Mouse (Mus musculus): Measurements from ENCODE around the gene Upf3b.
A peak's percentile ranks its signal among the peaks of the same experiment; 100 is the strongest.
"Not testable (repeated sequence)": the region's sequence is repeated elsewhere in the genome, so short reads cannot be mapped to it uniquely, and the experiment has no call there.

The Upf3b gene

DNA sequence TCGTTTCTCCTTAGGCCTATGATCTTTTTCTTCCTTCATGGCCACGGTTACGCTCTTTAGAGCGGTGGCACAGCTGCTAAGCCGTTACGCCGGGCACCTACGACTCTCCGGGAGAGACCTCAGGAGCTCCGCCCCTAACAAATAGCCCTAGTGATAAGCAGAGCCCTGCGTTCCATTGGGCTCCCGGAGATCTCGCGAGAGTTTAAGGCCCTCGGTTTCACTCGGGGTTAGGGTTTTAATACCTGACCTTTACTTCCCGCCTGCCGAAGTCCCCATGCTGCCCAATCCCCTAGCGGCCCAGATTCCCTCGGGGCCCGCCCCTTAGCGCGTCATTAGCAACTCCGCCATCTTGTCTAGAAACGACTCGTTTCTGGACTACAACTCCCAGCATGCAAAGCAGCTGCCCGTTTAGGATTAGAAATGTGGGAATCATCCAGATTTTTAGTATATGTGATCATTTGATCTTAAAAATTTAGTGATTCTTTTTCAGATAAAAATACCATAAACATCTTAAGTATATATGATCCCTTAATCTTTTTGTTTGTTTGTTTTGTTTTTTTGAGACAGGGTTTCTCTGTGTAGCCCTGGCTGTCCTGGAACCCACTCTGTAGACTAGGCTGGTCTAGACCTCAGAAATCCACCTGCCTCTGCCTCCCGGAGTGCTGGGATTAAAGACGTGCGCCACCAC lies at the start of gene Upf3b:
TSS of gene Upf3b (minus strand) at position 130 of the 688 bp plus-strand sequence.
- DNase-seq (ENCODE audit: low spot score): peak; percentile 98

DNA sequence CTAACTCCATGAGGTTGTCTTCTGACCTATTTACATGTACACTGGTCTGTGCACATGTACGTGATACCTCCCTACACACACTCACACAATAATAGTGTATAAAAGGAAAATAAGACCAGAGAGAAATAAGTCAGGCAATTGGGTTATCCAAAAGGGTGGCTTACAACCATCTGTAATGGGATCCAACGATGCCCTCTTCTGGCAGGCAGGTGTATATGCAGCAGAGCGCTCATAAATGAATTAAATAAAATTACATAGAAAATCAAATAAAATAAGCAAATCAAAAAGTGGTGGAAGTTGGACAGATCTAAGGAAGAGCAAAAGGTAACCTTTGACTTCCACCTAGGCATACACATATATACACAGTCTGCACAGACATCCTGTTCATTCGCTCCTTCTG lies 47.7 kb upstream of the Upf3b start:
- DNase-seq (ENCODE audit: low spot score): peak; percentile 15

DNA sequence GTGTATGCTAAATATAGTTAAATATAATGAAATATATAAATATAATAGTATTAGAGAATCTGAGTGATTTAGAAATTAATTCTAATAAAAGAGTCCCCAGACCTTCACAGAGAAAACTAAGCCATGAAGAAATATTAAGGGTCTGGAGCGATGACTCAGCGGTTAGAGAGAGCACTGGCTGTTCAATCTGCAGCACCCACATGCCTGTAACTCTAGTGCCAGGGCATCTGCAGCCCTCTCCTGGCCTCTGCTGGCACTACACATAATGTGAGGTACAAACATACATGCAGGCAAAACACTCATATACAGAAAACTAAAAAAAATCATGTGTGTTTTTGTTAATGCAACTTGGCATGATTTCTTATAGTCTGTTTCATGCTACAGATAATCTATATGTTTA lies 34.8 kb upstream of the Upf3b start:
- DNase-seq (ENCODE audit: low spot score): peak; percentile 20

DNA sequence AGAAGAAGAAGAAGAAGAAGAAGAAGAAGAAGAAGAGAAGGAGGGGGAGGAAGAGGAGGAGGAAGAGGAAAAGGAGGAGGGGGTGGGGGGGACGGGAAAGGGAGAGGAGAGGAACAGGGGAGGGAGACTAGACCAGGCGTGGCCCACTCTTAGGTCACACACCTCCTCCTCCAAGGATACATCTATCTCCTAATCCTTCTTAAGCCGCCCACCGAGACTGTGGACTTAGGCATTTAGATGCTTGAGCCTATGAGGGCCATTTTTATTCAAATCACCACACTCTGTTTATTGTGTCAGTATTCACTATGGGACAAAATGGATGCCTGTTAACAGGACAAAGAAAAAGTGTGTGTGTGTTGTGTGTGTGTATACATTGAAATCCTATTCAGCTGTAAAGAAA lies 34.4 kb upstream of the Upf3b start:
- DNase-seq (ENCODE audit: low spot score): not testable (repeated sequence)

DNA sequence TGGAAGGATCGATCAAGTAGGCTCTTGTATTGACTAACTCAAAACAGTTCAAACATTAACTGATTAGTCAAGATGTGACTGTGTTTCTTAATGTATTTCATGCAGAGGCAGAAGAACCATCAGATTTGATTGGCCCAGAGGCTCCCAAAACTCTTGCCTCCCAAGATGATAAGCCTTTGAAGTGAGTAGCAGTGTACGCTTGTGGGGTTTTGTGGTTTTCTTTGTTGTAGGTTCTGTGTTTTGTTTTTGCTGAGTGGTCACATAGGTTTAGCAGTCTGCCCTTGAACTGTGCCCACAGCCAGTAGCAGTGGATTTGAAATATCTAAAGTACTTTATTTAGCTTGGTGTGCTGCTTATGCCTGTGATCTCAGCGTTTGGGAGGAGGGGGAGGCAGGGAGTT lies 31.6 kb upstream of the Upf3b start:
- DNase-seq (ENCODE audit: low spot score): no peak

DNA sequence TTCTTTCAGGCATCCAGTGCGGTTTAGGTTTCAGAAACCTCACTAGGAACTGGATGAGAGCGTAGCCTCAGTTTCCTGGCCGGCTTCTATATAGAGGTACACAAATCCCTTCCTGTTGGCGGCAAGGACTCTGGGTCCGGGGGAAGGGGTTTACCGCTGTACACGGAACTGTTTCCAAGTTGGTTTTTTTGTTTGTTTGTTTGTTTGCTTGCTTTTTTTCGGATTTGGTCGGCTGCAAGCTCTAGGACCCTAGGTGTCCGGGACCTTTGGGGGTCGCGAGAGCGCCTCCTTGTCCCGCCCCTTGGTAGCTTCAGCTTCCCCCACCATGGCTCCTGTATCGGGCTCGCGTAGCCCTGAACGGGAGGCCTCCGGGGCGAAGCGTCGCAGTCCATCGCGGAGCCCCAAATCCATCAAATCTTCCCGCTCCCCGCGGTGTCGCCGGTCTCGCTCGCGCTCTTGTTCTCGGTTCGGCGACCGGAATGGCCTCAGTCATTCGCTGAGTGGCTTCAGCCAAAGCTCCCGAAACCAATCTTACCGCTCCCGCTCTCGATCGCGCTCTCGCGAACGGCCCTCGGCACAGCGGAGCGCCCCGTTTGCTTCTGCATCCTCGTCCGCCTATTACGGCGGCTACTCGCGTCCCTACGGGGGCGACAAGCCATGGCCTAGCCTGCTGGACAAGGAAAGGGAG lies 16.7 kb upstream of the Upf3b start, which contains the start of gene Nkap:
TSS of gene Nkap (plus strand) at position 125 of the 688 bp plus-strand sequence.
- DNase-seq (ENCODE audit: low spot score): peak; percentile 79

DNA sequence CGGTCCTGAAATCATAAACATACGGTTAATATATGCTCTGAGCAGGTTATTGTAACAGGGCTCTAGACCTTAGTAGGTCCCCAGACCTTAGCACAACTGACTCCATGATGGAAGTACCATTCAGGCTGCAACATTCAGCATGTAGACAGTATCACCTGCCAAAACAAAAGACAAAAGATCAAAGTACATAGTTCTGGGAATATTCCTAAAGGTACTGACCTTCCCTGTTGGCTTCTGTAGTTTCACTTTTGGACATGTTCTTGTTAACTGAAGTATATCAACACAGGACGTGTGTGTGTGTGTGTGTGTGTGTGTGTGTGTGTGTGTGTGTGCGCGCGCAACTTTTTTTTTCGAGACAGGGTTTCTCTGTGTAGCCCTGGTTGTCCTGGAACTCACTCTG lies 15.4 kb upstream of the Upf3b start:
- no peak for DNase-seq (ENCODE audit: low spot score)

DNA sequence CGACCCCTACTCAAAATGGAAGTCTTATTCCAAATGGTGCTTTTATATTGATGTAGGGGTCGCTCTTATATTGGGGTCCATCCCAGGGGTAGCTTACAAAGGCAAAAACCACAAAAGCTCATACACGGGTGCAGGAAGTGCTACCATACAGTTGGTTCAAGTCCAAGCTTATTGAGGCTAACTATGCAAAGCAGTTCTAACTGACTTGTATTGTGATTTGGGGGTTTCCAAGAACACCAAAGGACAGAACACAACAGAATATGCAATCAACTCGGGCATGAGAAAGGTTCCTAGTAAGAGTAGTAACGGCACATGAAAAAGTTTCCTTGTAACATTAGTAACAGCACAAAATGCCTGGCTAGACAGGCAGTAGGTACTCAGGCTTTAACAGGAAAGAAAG lies 10.1 kb upstream of the Upf3b start:
- DNase-seq (ENCODE audit: low spot score): no peak

DNA sequence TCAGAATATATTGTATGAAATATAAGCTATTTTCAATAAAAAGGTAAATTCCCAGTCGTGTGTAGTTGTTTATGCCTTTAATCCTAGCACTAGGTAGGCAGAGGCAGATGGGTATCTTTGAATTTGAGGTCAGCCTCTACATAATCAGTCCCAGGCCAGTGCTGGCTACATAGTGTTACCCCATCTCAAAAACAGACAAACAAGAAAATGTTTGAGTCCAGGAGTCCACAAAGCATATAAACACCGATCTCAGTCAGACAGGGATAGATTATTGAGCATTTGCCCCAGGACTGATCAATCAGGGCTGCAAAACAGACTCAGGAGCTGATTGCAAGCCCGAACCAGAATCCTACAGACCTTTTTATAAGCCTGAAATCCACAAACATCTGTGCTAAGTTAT lies 9.5 kb upstream of the Upf3b start:
- DNase-seq (ENCODE audit: low spot score): no peak

DNA sequence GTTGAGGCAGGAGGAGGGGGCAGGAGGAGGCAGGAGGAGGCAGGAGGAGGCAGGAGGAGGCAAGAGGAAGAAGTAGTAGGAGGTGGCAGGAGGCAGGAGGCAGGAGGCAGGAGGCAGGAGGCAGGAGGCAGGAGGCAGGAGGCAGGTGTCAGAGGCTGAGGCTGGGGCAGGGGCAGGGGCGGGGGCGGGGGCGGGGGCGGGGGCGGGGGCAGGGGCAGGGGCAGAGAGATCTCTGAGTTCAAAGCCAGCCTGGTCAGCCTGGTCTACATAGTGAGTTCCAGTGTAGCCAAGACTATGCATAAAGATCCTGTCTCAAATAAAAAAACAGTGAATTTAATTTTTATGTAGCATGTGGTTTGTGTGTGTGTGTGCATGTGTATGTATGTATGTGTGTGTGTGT lies 7.0 kb upstream of the Upf3b start:
- DNase-seq (ENCODE audit: low spot score): no peak

DNA sequence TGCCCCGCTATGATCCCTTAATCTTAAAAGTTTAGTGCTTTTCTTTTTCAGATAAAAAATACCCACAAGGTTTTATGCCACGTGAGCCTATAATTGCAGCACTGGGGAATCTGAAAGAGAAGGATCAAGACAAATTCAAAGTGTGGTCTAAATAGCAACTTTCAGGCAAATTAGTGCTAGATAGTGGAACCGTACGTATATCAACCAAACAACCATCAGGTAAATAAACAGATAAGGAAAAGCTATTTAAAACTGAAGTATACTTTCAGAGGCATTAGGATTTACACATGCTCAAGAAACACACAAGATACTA lies 715 bp upstream of the Upf3b start:
- DNase-seq (ENCODE audit: low spot score): no peak

DNA sequence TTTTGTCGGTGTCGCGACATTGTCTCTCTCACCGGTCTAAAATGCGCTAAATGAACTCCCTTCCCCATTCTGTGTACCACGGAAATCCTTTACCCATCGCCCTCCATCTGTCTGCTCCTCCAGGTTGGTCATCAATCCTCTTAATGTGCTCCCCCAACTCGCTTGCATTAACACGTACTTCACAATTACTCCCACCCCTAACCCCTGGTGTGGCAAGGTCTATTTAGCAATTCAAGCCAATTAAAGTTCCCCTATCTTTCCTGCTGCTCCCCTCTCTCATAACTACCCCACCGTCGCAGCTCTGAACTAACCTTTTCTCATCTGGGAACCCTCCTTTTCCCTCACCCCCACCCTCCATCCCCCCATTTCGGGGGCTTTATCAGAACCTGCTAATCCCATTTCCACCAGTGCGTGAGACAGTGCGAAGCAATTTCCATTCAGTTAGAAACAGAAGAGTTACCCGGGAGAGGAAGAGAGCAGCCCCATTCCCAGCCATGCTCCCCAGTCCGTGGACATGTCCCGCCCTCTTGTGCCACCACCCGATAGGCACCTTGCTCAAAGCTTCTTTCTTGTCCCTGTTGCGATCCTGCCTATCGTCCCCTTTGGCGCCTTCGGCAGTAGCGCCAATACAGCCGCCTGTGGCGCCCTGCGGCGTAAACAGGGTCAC lies 463 bp downstream of the Upf3b start:
- no peak for DNase-seq (ENCODE audit: low spot score)

DNA sequence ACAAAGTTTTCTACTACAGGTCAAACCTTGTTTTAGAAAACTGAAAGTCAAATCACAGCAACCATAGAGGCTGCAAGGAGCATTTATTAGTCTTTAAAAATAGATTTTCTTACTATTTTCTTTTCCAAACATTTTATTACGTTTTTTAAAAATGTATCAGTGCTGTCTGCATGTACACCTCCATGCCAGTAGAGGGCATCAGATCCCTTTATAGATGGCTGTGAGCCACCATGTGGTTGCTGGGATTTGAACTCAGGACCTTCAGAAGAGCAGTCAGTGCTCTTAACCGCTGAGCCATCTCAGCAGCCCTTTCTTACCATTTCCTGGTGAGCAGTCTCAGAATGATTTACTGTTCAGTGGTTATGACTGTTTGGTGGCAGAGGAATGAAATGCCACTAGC lies 6.3 kb downstream of the Upf3b start:
- DNase-seq (ENCODE audit: low spot score): no peak

DNA sequence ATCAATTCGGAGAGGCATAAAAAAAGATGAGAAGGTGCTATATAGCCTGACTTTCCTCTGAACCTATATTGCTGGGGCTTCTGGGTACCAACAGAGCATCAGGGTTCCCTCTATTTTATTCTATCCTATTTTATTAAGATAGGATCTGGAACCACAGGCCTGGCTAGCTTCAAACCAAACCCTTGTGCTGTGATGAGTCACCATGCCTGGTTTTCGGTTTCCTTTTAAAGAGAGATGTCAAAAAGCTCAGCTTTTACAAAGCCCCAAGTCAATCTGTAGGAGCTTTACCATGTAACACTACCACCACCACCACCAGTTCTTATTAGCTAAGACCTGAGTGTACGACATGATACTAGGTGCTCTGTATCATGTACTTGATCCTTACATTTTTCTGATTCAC lies 11.4 kb downstream of the Upf3b start:
- DNase-seq (ENCODE audit: low spot score): no peak

DNA sequence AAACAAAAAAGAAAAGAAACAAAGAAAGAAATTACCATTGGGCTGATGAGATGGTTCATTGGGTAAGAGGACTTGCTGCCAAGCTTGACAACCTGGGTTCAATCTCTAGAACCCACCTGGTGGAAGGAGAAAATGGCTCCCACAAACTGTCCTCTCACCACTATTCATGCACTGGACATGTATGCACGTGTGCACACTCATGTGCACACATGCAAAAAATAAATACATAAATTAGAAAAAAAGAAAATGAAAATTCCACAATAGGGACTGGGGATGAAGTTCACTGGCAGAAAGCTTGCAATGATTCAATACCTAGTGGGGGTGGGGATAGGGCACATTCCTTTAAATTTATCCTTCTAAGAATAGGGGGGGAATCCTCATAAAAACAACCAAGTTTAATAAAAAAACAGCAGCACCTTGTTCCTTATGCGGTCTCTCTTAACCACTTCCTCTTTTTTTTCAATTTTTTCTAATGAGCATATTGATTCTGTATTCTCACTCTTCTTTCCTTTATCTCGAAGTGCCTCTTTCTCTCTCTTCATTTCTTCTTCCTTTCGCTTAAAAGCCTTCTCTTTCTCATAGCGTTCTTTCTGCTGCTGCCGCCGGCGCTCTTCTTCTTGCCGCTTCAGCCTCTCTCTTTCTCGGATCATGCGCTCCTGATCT lies 14.9 kb downstream of the Upf3b start:
- no peak for DNase-seq (ENCODE audit: low spot score)

DNA sequence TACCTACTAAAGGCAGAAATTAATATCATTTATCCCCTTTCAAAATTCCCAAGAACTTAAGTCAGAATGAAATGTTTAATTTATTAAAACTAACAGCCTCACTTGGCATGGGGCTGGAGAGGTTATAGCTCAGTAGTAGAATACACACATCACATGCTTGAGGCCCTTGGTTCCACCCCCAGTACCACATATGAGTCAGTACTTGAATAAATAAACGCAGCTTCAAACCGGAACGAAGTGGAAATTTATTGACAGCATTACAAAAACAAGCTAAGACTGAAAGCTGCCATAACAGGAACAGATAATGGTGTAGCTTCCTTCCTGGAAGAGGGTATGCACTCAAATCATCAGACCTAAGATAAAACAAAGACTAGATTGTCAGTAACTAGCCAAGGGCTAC lies 18.7 kb downstream of the Upf3b start:
- DNase-seq (ENCODE audit: low spot score): no peak

DNA sequence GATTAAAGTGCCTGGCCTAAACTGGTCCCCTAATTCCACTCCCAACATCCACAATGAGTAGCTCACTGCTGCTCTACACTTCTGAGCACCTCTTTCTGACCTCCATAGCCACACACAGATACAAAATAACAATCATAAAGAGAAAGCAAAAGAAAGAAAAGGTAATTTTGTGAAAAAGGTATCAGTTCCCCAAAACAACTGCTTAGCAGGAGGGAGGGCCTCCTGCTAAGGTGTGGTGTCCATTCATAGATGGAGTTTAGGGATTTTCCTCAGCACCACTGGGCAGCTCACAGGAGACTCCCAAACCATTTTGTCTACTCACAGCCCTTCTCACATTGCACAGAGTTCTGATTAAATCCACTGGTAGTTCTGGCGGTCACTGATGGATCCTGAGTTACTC lies 21.3 kb downstream of the Upf3b start:
- no peak for DNase-seq (ENCODE audit: low spot score)

DNA sequence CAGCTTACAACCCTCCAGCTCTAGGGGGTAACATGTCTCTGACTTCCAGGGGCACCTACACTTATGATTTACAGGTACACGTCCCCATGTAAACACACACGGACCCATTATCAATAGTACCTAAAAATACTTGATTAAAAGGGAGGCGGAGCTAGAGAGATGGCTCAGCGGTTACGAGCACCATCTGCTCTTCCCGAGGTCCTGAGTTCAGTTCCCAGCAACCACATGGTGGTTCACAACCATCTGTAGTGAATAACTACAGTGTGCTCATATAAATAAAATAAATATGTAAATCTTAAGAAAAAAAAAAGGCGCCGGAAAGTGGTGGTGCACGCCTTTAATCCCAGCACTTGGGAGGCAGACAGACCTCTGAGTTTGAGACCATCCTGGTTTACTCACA lies 24.5 kb downstream of the Upf3b start:
- DNase-seq (ENCODE audit: low spot score): no peak

DNA sequence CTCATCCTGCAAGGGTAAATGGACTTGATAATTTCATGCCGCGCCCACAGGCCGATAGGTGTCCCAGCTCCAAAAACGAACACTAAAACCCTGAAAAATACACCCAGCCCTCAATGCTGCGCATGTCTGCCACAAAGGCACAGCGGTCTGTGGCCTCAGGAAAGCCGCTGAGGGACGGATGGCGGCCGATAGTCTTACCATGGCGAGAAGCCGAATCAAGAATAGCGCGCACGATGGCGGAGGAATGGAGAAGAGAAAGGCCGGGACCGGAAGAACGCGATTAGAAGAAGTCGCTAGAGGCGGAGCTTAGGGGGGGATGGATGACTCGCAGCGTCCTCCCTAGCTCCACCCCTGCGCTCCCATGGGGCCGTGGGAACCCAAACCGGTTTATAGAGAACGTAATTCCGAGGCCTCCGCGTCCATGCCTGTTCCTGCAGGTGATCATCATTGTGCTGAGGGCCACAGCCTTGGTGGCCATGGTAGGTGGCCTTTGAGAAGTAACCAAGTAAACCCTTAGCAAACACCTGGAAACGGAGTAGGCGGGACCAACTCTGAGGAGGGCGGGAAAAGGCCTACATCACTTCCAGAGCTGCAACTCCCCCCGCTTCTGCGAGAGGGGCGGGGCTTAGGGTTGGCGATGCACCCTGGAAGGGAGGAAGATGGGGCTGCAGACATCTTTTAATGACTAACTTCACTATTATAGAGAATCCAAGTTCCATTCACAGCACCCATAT lies 25.0 kb downstream of the Upf3b start, which contains the start of gene Rpl39:
TSS of gene Rpl39 (minus strand) at position 476 of the 734 bp plus-strand sequence.
- DNase-seq (ENCODE audit: low spot score): peak; percentile 93

DNA sequence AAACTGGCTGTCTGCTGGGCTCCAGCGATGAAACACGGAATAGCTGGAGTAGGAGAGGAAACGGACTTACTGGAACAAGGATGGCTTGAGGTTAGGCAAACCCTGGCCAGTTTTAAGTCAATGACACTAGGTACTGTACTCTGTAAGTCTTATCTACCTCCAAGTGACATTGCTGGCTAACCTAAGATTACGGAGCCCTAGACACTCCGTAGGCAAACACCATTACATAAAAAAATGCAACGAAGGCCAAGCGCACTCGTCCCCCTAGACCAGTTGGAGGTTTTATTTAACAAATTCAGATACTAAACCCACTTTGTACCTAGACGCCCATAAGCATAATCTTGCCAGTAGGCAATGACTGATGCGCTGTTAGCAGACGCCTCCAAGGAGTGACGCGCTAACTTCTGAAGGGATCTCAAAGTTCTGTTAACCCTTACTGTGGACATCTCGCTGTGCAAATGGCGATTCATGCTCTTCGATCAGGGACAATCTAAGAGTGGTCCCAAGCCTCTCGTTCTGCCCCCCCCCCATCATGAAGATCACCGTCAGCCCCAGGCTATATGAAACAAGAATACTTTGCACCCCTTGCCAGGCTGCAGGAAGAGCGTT lies 25.7 kb downstream of the Upf3b start:
- DNase-seq (ENCODE audit: low spot score): peak; percentile 51

DNA sequence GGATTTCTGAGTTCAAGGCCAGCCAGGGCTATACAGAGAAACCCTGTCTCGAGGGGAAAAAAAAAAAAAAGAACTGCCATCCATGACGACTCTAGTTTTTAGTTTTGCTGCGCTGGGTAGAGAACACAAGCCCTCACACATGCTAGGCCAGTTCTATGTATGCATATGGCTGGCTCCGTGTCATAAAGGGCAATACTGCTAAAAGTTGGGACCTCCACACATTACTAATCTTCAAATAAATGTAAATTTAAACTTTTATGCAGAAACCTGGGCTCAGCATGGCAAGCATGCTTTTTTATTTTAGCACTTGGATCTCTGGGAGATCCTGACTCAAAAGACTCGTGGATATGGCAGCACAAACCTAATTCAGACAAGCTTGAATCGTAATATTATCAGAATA lies 28.9 kb downstream of the Upf3b start:
- no peak for DNase-seq (ENCODE audit: low spot score)

DNA sequence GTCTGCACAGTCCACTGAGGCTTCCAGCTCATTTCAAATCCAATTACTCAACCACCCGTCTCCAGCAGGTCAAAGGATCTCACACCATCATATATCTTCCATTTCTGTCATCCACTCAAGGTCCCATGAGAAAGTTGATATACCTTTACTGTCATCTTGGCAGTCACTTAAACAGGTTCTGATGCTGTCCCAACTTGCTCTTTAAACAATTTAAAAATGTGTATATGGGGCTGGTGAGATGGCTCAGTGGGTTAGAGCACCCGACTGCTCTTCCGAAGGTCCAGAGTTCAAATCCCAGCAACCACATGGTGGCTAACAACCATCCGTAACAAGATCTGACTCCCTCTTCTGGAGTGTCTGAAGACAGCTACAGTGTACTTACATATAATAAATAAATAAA lies 29.8 kb downstream of the Upf3b start:
- not testable (repeated sequence) for DNase-seq (ENCODE audit: low spot score)

Measured in adipocyte (in vitro differentiated cells).